Mouse (Mus musculus) G1E (cell line): ENCODE measurements at regions not wholly inside any gene's neighbourhood (a gene's known extent, or its start where the extent isn't known, plus 50 kb on each side); places are given as distances from the start of the nearest gene placed in this dataset.

Source experiments
- CTCF ChIP-seq: IDR thresholded peaks from 2 replicates; pipeline ENCODE4 v1.5.1; 2012; ENCODE audit warnings: low read depth, low read length, inconsistent platforms, mixed read lengths
- GATA1 ChIP-seq: IDR thresholded peaks from 2 replicates; pipeline ENCODE4 v1.6.1; 2012; ENCODE audit warnings: borderline replicate concordance, low read length, inconsistent platforms, mixed read lengths
- GATA2 ChIP-seq: IDR thresholded peaks from 2 replicates; pipeline ENCODE4 v1.6.1; 2012; ENCODE audit warnings: low read depth, low read length, inconsistent platforms, borderline replicate concordance
- POLR2AphosphoS5 ChIP-seq: IDR thresholded peaks from 2 replicates; pipeline ENCODE4 v1.6.1; 2012; ENCODE audit warnings: low read depth, low read length, inconsistent platforms; ENCODE audit not compliant: insufficient replicate concordance
- TAL1 ChIP-seq: conservative IDR thresholded peaks from 2 replicates; pipeline ENCODE4 v1.6.1; 2012; ENCODE audit warnings: low read depth, low read length, inconsistent platforms, mixed read lengths

DNA sequence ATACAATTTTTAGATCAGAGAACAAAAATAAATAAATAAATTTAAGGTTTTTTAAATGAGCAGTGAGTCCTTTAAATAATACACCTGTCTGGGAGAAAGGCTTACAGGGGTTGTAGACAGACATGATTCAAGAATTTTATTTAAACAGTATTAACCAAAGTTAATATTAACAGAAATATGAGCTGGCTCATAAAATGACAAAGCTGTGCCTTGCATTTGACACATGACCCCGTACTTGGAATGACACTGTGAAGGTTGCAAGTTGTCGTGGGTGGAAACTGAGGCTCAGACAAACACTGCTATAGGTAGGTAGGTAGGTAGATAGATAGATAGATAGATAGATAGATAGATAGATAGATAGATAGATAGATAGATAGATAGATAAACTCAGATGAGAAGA, 206.6 kb downstream of the 3110018I06Rik start:
- TF ChIP-seq POLR2AphosphoS5: no peak
- no peak for TF ChIP-seq CTCF
- TF ChIP-seq TAL1: no peak
- TF ChIP-seq GATA1: no peak
- TF ChIP-seq GATA2: no peak
